Mouse (Mus musculus): ENCODE results near the gene Prelid3b.
A peak's percentile ranks its signal among the peaks of the same experiment; 100 is the strongest.

The Prelid3b gene

GRCm38 (mm10) chr2:174463370-174463769 lies 9.5 kb downstream of the Prelid3b start:
- DNase-seq (ENCODE audit: low read depth, low spot score), result no peak

GRCm38 (mm10) chr2:174459365-174459764 lies 13.5 kb downstream of the Prelid3b start:
- no peak for DNase-seq (ENCODE audit: low read depth, low spot score)

GRCm38 (mm10) chr2:174453681-174454080 lies 19.2 kb downstream of the Prelid3b start:
- DNase-seq (ENCODE audit: low read depth, low spot score), result no peak

GRCm38 (mm10) chr2:174450353-174450752 lies 22.5 kb downstream of the Prelid3b start, which contains the start of gene Tubb1:
TSS of gene Tubb1 (plus strand) at chr2:174450695.
- no peak for DNase-seq (ENCODE audit: low read depth, low spot score)

GRCm38 (mm10) chr2:174448405-174448804 lies 24.5 kb downstream of the Prelid3b start:
- no peak for DNase-seq (ENCODE audit: low read depth, low spot score)

GRCm38 (mm10) chr2:174446905-174447304 lies 26.0 kb downstream of the Prelid3b start:
- no peak for DNase-seq (ENCODE audit: low read depth, low spot score)

GRCm38 (mm10) chr2:174446492-174446891 lies 26.4 kb downstream of the Prelid3b start:
- DNase-seq (ENCODE audit: low read depth, low spot score), result no peak

- DNase-seq (ENCODE audit: low read depth, low spot score), result no peak
These were observed 27.9 kb downstream of the Prelid3b start for GRCm38 (mm10) chr2:174445018-174445417.

- no peak for DNase-seq (ENCODE audit: low read depth, low spot score)
These were observed 28.5 kb downstream of the Prelid3b start for GRCm38 (mm10) chr2:174444359-174444758.

GRCm38 (mm10) chr2:174443046-174443445 lies 29.8 kb downstream of the Prelid3b start:
- DNase-seq (ENCODE audit: low read depth, low spot score), result no peak

GRCm38 (mm10) chr2:174442460-174442859 lies 30.4 kb downstream of the Prelid3b start:
- DNase-seq (ENCODE audit: low read depth, low spot score), result peak; percentile 45

GRCm38 (mm10) chr2:174441898-174442297 lies 31.0 kb downstream of the Prelid3b start:
- DNase-seq (ENCODE audit: low read depth, low spot score), result no peak

GRCm38 (mm10) chr2:174439961-174440360 lies 32.9 kb downstream of the Prelid3b start:
- no peak for DNase-seq (ENCODE audit: low read depth, low spot score)

- DNase-seq (ENCODE audit: low read depth, low spot score), result no peak
These were observed 33.4 kb downstream of the Prelid3b start for GRCm38 (mm10) chr2:174439450-174439838.

GRCm38 (mm10) chr2:174438737-174439449 lies 34.0 kb downstream of the Prelid3b start, which contains the start of gene Ctsz:
TSS of gene Ctsz (minus strand) at chr2:174439039.
- DNase-seq (ENCODE audit: low read depth, low spot score), result peak; percentile 54

- no peak for DNase-seq (ENCODE audit: low read depth, low spot score)
These were observed 34.7 kb downstream of the Prelid3b start for GRCm38 (mm10) chr2:174438181-174438580.

- no peak for DNase-seq (ENCODE audit: low read depth, low spot score)
These were observed 35.2 kb downstream of the Prelid3b start for GRCm38 (mm10) chr2:174437697-174437982.

GRCm38 (mm10) chr2:174436916-174437696 lies 35.8 kb downstream of the Prelid3b start:
- DNase-seq (ENCODE audit: low read depth, low spot score), result no peak

GRCm38 (mm10) chr2:174436076-174436701 lies 36.7 kb downstream of the Prelid3b start:
- peak; percentile 63 for DNase-seq (ENCODE audit: low read depth, low spot score)

- no peak for DNase-seq (ENCODE audit: low read depth, low spot score)
These were observed 37.9 kb downstream of the Prelid3b start for GRCm38 (mm10) chr2:174434943-174435342.

- DNase-seq (ENCODE audit: low read depth, low spot score), result no peak
These were observed 43.8 kb downstream of the Prelid3b start for GRCm38 (mm10) chr2:174428996-174429591.
